Mouse (Mus musculus) MEL (cell line): Measurements from ENCODE around the gene Tspan9.

ENCODE experiments used
- CHD1 ChIP-seq: IDR thresholded peaks from 2 replicates; pipeline ENCODE4 v1.6.1; 2012; ENCODE audit warnings: low read depth, mild to moderate bottlenecking, inconsistent platforms, low read length, improper control_type of control experiment
- CTCF ChIP-seq, 3 experiments: IDR thresholded peaks in 2 of 3; conservative IDR thresholded peaks in 1 of 3; 2 replicates each; pipeline ENCODE4 v1.5.1; 2011 to 2012; ENCODE audit warnings: low read length in 3 of 3, low read depth in 2 of 3, mild to moderate bottlenecking in 2 of 3, improper control_type of control experiment in 1 of 3, inconsistent platforms in 1 of 3, mixed read lengths in 1 of 3, moderate library complexity in 1 of 3; ENCODE audit not compliant: control insufficient read depth in 1 of 3, insufficient read depth in 1 of 3, poor library complexity in 1 of 3, severe bottlenecking in 1 of 3
- ELF1 ChIP-seq: IDR thresholded peaks from 2 replicates; pipeline ENCODE4 v1.6.1; 2014; ENCODE audit warnings: low read depth, mild to moderate bottlenecking, inconsistent platforms, low read length, improper control_type of control experiment, moderate library complexity
- EP300 ChIP-seq, 2 experiments: IDR thresholded peaks; 2 replicates each; pipeline ENCODE4 v1.6.1; 2011; ENCODE audit warnings: improper control_type of control experiment in 2 of 2, low read length in 2 of 2, low read depth in 1 of 2, mild to moderate bottlenecking in 1 of 2
- JUND ChIP-seq: IDR thresholded peaks from 2 replicates; pipeline ENCODE4 v1.6.1; 2011; ENCODE audit warnings: low read depth, mild to moderate bottlenecking, improper control_type of control experiment, low read length
- MAZ ChIP-seq: IDR thresholded peaks from 2 replicates; pipeline ENCODE4 v1.6.1; 2012; ENCODE audit warnings: low read depth, mild to moderate bottlenecking, inconsistent platforms, low read length, improper control_type of control experiment
- POLR2A ChIP-seq, 2 experiments: IDR thresholded peaks; 2 replicates each; pipeline ENCODE4 v1.6.1; 2011 to 2012; ENCODE audit warnings: low read length in 2 of 2, mild to moderate bottlenecking in 2 of 2, control low read depth in 1 of 2, improper control_type of control experiment in 1 of 2, low read depth in 1 of 2, moderate library complexity in 1 of 2; ENCODE audit not compliant: control insufficient read depth in 1 of 2, insufficient read depth in 1 of 2, poor library complexity in 1 of 2
- POLR2AphosphoS2 ChIP-seq: IDR thresholded peaks from 2 replicates; pipeline ENCODE4 v1.6.1; 2011; ENCODE audit warnings: low read length, improper control_type of control experiment
- TAL1 ChIP-seq: IDR thresholded peaks from 2 replicates; pipeline ENCODE4 v1.6.1; 2012; ENCODE audit warnings: mild to moderate bottlenecking, inconsistent platforms, low read length, moderate library complexity, mixed read lengths
- TCF12 ChIP-seq: IDR thresholded peaks from 2 replicates; pipeline ENCODE4 v1.6.1; 2014; ENCODE audit warnings: low read depth, mild to moderate bottlenecking, inconsistent platforms, low read length, improper control_type of control experiment, moderate library complexity
- ZC3H11A ChIP-seq: IDR thresholded peaks from 2 replicates; pipeline ENCODE4 v1.6.1; 2012; ENCODE audit warnings: low read depth, mild to moderate bottlenecking, inconsistent platforms, low read length, improper control_type of control experiment
- ZNF384 ChIP-seq: IDR thresholded peaks from 2 replicates; pipeline ENCODE4 v1.6.1; 2012; ENCODE audit warnings: low read depth, mild to moderate bottlenecking, inconsistent platforms, low read length, improper control_type of control experiment

DNA sequence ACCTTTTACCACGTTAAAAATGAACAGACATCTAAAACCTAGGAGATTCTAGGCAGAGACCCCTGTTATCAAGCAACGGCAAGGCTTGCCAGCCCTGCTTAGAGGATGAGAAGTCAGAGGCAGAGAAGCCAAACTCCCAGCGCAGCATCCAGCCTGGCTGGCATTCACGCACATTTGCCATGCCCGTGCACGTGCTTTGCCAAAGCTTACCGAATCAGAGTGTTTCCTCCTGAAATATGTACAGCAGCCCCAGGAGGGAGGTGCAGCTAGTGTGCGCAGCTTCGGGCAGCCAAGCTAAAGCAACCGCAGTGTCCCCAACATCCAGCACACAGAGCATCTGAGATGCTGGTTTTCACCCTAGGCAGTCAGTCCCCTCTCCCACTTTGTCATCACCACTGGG lies 48.3 kb downstream of the Tspan9 start:
- TF ChIP-seq TCF12 = no peak
- TF ChIP-seq ZC3H11A = no peak
- no peak for TF ChIP-seq EP300 (IDR thresholded peaks at IDR 0.05; ENCODE audit: low read depth in 1 of 2, low read length in 2 of 2)
- TF ChIP-seq POLR2AphosphoS2 = no peak
- no peak for TF ChIP-seq POLR2A (IDR thresholded peaks at IDR 0.05; ENCODE audit: control insufficient read depth in 1 of 2, insufficient read depth in 1 of 2, low read depth in 1 of 2, low read length in 2 of 2, poor library complexity in 1 of 2)
- TF ChIP-seq CTCF (IDR thresholded peaks at IDR 0.05 in 2 of 3, conservative IDR thresholded peaks at IDR 0.05 in 1 of 3; ENCODE audit: control insufficient read depth in 1 of 3, insufficient read depth in 1 of 3, low read depth in 2 of 3, low read length in 3 of 3, poor library complexity in 1 of 3, severe bottlenecking in 1 of 3) = no peak
- TF ChIP-seq TAL1 = no peak
- no peak for TF ChIP-seq ELF1
- TF ChIP-seq CHD1 = no peak
- TF ChIP-seq MAZ = no peak
- no peak for TF ChIP-seq ZNF384
- no peak for TF ChIP-seq JUND
